Mouse (Mus musculus): ENCODE data around the gene Ppp1r36. TPM values are rescaled to one million over a fixed set of nuclear protein-coding genes. Genes with fewer than 3 reads are reported as not detected.

Gene Ppp1r36
- polyA plus RNA-seq, 1 experiment, result not detected

DNA sequence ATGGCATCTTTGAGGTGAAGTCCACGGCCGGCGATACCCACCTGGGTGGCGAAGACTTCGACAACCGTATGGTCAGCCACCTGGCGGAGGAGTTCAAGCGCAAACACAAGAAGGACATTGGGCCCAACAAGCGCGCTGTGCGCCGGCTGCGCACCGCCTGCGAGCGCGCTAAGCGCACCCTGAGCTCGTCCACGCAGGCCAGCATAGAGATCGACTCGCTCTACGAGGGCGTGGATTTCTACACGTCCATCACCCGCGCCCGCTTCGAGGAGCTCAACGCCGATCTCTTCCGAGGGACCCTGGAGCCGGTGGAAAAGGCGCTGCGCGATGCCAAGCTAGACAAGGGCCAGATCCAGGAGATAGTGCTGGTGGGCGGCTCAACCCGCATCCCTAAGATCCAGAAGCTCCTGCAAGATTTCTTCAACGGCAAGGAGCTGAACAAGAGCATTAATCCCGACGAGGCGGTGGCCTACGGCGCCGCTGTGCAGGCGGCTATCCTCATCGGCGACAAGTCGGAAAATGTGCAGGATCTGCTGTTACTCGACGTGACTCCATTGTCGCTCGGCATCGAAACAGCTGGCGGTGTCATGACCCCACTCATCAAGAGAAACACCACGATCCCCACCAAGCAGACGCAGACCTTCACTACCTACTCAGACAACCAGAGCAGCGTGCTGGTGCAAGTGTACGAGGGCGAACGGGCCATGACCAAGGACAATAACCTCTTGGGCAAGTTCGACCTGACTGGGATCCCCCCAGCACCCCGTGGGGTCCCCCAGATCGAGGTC is 12.0 kb upstream of the Ppp1r36 start:
- H3K36me3 ChIP-seq (ENCODE audit: control insufficient read depth), result no peaks in the 10 kb centered on the region
- TF ChIP-seq TAL1 (IDR thresholded peaks at IDR 0.05; ENCODE audit: low read length), result no peak
- peaks cover 40% of the 10 kb centered on the region for H3K4me1 ChIP-seq (ENCODE audit: control insufficient read depth)
- H3K27me3 ChIP-seq (ENCODE audit: control insufficient read depth), result peaks cover 68% of the 10 kb centered on the region
- peaks cover 18% of the 10 kb centered on the region for H3K9me3 ChIP-seq (ENCODE audit: control insufficient read depth, low read length)
- H3K4me3 ChIP-seq (replicated peaks), result peak overlapping the region; percentile 88

GRCm38 (mm10) chr12:76405971-76406370 is 11.4 kb upstream of the Ppp1r36 start:
- peaks cover 69% of the 10 kb centered on the region for H3K27me3 ChIP-seq (ENCODE audit: control insufficient read depth)
- peak overlapping the region; percentile 9 for H3K4me3 ChIP-seq (replicated peaks)
- peaks cover 39% of the 10 kb centered on the region for H3K4me1 ChIP-seq (ENCODE audit: control insufficient read depth)
- peaks cover 18% of the 10 kb centered on the region for H3K9me3 ChIP-seq (ENCODE audit: control insufficient read depth, low read length)
- TF ChIP-seq GATA1 (IDR thresholded peaks at IDR 0.05; ENCODE audit: low read length), result no peak
- no peak for TF ChIP-seq TAL1 (IDR thresholded peaks at IDR 0.05; ENCODE audit: low read length)
- H3K36me3 ChIP-seq (ENCODE audit: control insufficient read depth), result no peaks in the 10 kb centered on the region

- Histone ChIP-seq H3K4me1 (ENCODE audit: control insufficient read depth) (peaks cover 35% of the 10 kb centered on the region), H3K9me3 (ENCODE audit: control insufficient read depth, low read length) (peaks cover 18% of the 10 kb centered on the region), H3K4me3 (replicated peaks) (no peak overlapping the region), H3K36me3 (ENCODE audit: control insufficient read depth) (no peaks in the 10 kb centered on the region), H3K27me3 (ENCODE audit: control insufficient read depth) (peaks cover 67% of the 10 kb centered on the region)
- TF ChIP-seq TAL1 (IDR thresholded peaks at IDR 0.05; ENCODE audit: low read length), result no peak
- TF ChIP-seq GATA1 (IDR thresholded peaks at IDR 0.05; ENCODE audit: low read length), result no peak
These were observed 10.2 kb upstream of the Ppp1r36 start for GRCm38 (mm10) chr12:76407184-76407583.

GRCm38 (mm10) chr12:76409166-76409565 is 8.2 kb upstream of the Ppp1r36 start:
- Histone ChIP-seq H3K27me3 (ENCODE audit: control insufficient read depth) (peaks cover 52% of the 10 kb centered on the region), H3K4me1 (ENCODE audit: control insufficient read depth) (peaks cover 21% of the 10 kb centered on the region), H3K9me3 (ENCODE audit: control insufficient read depth, low read length) (peaks cover 18% of the 10 kb centered on the region), H3K36me3 (ENCODE audit: control insufficient read depth) (no peaks in the 10 kb centered on the region), H3K4me3 (replicated peaks) (no peak overlapping the region)
- TF ChIP-seq GATA1 (IDR thresholded peaks at IDR 0.05; ENCODE audit: low read length) (no peak), TAL1 (IDR thresholded peaks at IDR 0.05; ENCODE audit: low read length) (no peak)

- peaks cover 13% of the 10 kb centered on the region for H3K9me3 ChIP-seq (ENCODE audit: control insufficient read depth, low read length)
- H3K4me3 ChIP-seq (replicated peaks), result no peak overlapping the region
- no peak for TF ChIP-seq GATA1 (IDR thresholded peaks at IDR 0.05; ENCODE audit: low read length)
- TF ChIP-seq TAL1 (IDR thresholded peaks at IDR 0.05; ENCODE audit: low read length), result no peak
- peaks cover 12% of the 10 kb centered on the region for H3K4me1 ChIP-seq (ENCODE audit: control insufficient read depth)
- peaks cover 36% of the 10 kb centered on the region for H3K27me3 ChIP-seq (ENCODE audit: control insufficient read depth)
- no peaks in the 10 kb centered on the region for H3K36me3 ChIP-seq (ENCODE audit: control insufficient read depth)
These were observed 1.8 kb upstream of the Ppp1r36 start for GRCm38 (mm10) chr12:76415383-76416010.

DNA sequence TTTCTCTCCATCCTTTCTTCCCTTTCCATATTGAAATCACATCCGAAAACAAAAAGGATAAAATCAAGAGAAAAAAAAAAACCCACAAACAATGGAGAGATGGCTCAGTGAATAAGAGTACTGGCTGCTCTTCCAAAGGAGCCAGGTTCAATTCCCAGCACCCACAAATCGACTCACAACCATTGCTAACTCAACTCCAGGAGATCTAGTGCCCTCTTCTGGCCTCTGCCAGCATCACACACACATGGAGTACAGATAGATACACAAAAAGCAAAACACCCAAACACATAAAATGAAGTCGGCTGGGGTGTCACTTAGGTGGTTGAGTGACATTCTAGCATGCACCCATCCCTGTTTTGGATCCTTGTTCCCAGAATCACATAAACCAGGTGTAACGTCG is 1.0 kb downstream of the Ppp1r36 start:
- no peaks in the 10 kb centered on the region for H3K36me3 ChIP-seq (ENCODE audit: control insufficient read depth)
- H3K27me3 ChIP-seq (ENCODE audit: control insufficient read depth), result peaks cover 36% of the 10 kb centered on the region
- H3K4me1 ChIP-seq (ENCODE audit: control insufficient read depth), result peaks cover 12% of the 10 kb centered on the region
- TF ChIP-seq TAL1 (IDR thresholded peaks at IDR 0.05; ENCODE audit: low read length) (no peak), GATA1 (IDR thresholded peaks at IDR 0.05; ENCODE audit: low read length) (no peak)
- H3K9me3 ChIP-seq (ENCODE audit: control insufficient read depth, low read length), result peaks cover 13% of the 10 kb centered on the region
- H3K4me3 ChIP-seq (replicated peaks), result no peak overlapping the region

GRCm38 (mm10) chr12:76425256-76425655 is 7.9 kb downstream of the Ppp1r36 start:
- Histone ChIP-seq H3K4me1 (ENCODE audit: control insufficient read depth) (no peaks in the 10 kb centered on the region), H3K36me3 (ENCODE audit: control insufficient read depth) (no peaks in the 10 kb centered on the region), H3K9me3 (ENCODE audit: control insufficient read depth, low read length) (no peaks in the 10 kb centered on the region), H3K4me3 (replicated peaks) (no peak overlapping the region), H3K27me3 (ENCODE audit: control insufficient read depth) (peaks cover 9% of the 10 kb centered on the region)
- TF ChIP-seq GATA1 (IDR thresholded peaks at IDR 0.05; ENCODE audit: low read length) (no peak), TAL1 (IDR thresholded peaks at IDR 0.05; ENCODE audit: low read length) (no peak)

DNA sequence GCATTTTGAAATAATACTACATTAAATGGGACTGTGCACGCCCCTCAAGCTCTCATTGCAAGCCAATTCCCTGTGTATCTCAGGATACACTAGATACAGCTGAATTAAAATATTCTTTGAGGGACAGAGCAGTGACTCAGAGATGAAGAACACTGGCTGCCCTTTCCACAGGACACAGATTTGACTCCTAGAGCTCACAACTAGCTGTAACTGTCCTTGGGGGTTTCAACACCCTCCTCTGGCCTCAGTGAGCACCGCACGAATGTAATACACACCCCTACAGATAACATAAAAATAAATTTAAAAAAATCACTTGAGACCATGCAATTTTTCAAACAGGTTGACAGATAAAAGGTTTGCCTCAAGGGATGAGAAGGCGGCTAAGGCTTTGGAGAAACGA is 10.2 kb downstream of the Ppp1r36 start:
- TF ChIP-seq TAL1 (IDR thresholded peaks at IDR 0.05; ENCODE audit: low read length), result no peak
- TF ChIP-seq GATA1 (IDR thresholded peaks at IDR 0.05; ENCODE audit: low read length), result no peak
- H3K9me3 ChIP-seq (ENCODE audit: control insufficient read depth, low read length), result no peaks in the 10 kb centered on the region
- no peak overlapping the region for H3K4me3 ChIP-seq (replicated peaks)
- H3K4me1 ChIP-seq (ENCODE audit: control insufficient read depth), result no peaks in the 10 kb centered on the region
- peaks cover 13% of the 10 kb centered on the region for H3K27me3 ChIP-seq (ENCODE audit: control insufficient read depth)
- H3K36me3 ChIP-seq (ENCODE audit: control insufficient read depth), result no peaks in the 10 kb centered on the region

- no peaks in the 10 kb centered on the region for H3K9me3 ChIP-seq (ENCODE audit: control insufficient read depth, low read length)
- H3K4me1 ChIP-seq (ENCODE audit: control insufficient read depth), result no peaks in the 10 kb centered on the region
- H3K4me3 ChIP-seq (replicated peaks), result no peak overlapping the region
- H3K36me3 ChIP-seq (ENCODE audit: control insufficient read depth), result no peaks in the 10 kb centered on the region
- TF ChIP-seq GATA1 (IDR thresholded peaks at IDR 0.05; ENCODE audit: low read length) (no peak), TAL1 (IDR thresholded peaks at IDR 0.05; ENCODE audit: low read length) (no peak)
- H3K27me3 ChIP-seq (ENCODE audit: control insufficient read depth), result peaks cover 38% of the 10 kb centered on the region
These were observed 13.6 kb downstream of the Ppp1r36 start for GRCm38 (mm10) chr12:76430879-76431406.

Data from erythroblast, embryonic 14.5 days (primary cell).